Mouse (Mus musculus) stomach, postnatal 0 days (tissue): ENCODE data around the gene Ivns1abp.

Source experiments
- CTCF ChIP-seq: IDR thresholded peaks from 2 replicates; pipeline ENCODE4 v1.5.1; 2016; ENCODE audit warnings: antibody characterized with exemption, low read depth, mild to moderate bottlenecking, moderate library complexity
- EP300 ChIP-seq: optimal IDR thresholded peaks from 2 replicates; pipeline ENCODE3; 2016; ENCODE audit warnings: antibody characterized with exemption

GRCm38 (mm10) chr1:151346681-151347127, 2.4 kb downstream of the Ivns1abp start:
- TF ChIP-seq CTCF (no peak), EP300 (no peak)
